In the genomic region with DNA sequence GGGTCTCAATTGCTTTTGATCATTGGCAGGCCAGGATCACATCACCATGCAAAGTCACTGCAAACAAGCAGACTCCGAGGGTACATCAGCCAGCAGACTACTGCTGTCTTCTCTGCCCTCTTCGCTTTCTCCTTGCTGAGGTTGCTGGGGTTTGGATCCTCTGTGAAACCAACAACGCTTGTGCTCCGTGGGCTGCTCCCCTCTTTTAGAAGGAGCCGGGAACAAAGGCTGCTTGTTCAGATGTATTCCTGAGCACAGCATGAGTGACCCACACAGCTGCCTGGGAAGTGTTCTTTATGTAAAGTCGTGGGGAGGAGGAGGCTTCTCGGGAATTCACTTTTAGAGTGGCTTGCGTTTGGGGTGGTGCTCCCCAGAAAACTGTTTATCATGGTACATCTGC, we compare ENCODE assay signal across 12 mouse cellular contexts.
DNase-seq lines count a peak whose midpoint lies in the region; ATAC-seq and TF ChIP-seq lines count a peak whose summit lies in the region.
"Had no signal": no experiment of that assay in that cellular context is flagged by ENCODE, and none has a peak within 500 bp of the region (broad histone marks: within the 10 kb centered on the region; RNA-seq: fewer than 3 reads in every experiment).

No protein-coding gene starts in this region.

- TF ChIP-seq EP300 in stomach, postnatal 0 days (optimal IDR thresholded peaks at IDR 0.05): no peak

- WGBS in embryonic facial prominence, embryonic 12.5 days: 26% methylated on average over 8 of the region's 8 CpGs
- 5% methylated on average over 8 of the region's 8 CpGs for WGBS in hindbrain, embryonic 13.5 days
- WGBS in midbrain, embryonic 13.5 days: 7% methylated on average over 8 of the region's 8 CpGs
- WGBS in stomach, postnatal 0 days: 52% methylated on average over 8 of the region's 8 CpGs

- no peak for TF ChIP-seq CTCF in stomach, postnatal 0 days (IDR thresholded peaks at IDR 0.05; ENCODE audit: low read depth)

- no peak for ATAC-seq in embryonic facial prominence, embryonic 12.5 days (ENCODE audit: insufficient number of reproducible peaks, insufficient read depth, low FRiP score, low TSS enrichment)
- ATAC-seq in hindbrain, embryonic 13.5 days (ENCODE audit: low FRiP score): no peak
- no peak for ATAC-seq in midbrain, embryonic 13.5 days
- ATAC-seq in stomach, postnatal 0 days (ENCODE audit: low FRiP score, low TSS enrichment): no peak

- H3K4me1 ChIP-seq in embryonic facial prominence, embryonic 12.5 days: no peaks in the 10 kb centered on the region
- H3K4me1 ChIP-seq in hindbrain, embryonic 13.5 days (replicated peaks): peaks cover 33% of the 10 kb centered on the region
- H3K4me1 ChIP-seq in midbrain, embryonic 13.5 days (replicated peaks): peaks cover 37% of the 10 kb centered on the region
- H3K4me1 ChIP-seq in stomach, postnatal 0 days (replicated peaks; ENCODE audit: control insufficient read depth, insufficient read depth): no peaks in the 10 kb centered on the region

- H3K9me3 ChIP-seq in embryonic facial prominence, embryonic 12.5 days: no peaks in the 10 kb centered on the region
- no peaks in the 10 kb centered on the region for H3K9me3 ChIP-seq in hindbrain, embryonic 13.5 days
- H3K9me3 ChIP-seq in midbrain, embryonic 13.5 days: no peaks in the 10 kb centered on the region
- no peaks in the 10 kb centered on the region for H3K9me3 ChIP-seq in stomach, postnatal 0 days (ENCODE audit: control insufficient read depth, low read length)

- no peak overlapping the region for H3K4me2 ChIP-seq in embryonic facial prominence, embryonic 12.5 days (replicated peaks)
- no peak overlapping the region for H3K4me2 ChIP-seq in hindbrain, embryonic 13.5 days
- H3K4me2 ChIP-seq in midbrain, embryonic 13.5 days (replicated peaks): no peak overlapping the region
- H3K4me2 ChIP-seq in stomach, postnatal 0 days (replicated peaks; ENCODE audit: low read depth): no peak overlapping the region
- H3K4me2 ChIP-seq: heart, embryonic 11.5 days had no signal

- H3K27me3 ChIP-seq in embryonic facial prominence, embryonic 12.5 days: no peaks in the 10 kb centered on the region
- H3K27me3 ChIP-seq in hindbrain, embryonic 13.5 days: no peaks in the 10 kb centered on the region
- no peaks in the 10 kb centered on the region for H3K27me3 ChIP-seq in midbrain, embryonic 13.5 days
- no peaks in the 10 kb centered on the region for H3K27me3 ChIP-seq in stomach, postnatal 0 days (ENCODE audit: control insufficient read depth, insufficient read depth, low read length)

- 0 out of 2 replicates have a peak overlapping the region, but pooled peaks have one; percentile 37 for H3K27ac ChIP-seq in embryonic facial prominence, embryonic 12.5 days
- peak overlapping the region; percentile 89 for H3K27ac ChIP-seq in hindbrain, embryonic 13.5 days
- H3K27ac ChIP-seq in midbrain, embryonic 13.5 days: peak overlapping the region; percentile 87
- no peak overlapping the region for H3K27ac ChIP-seq in stomach, postnatal 0 days (replicated peaks)
- H3K27ac ChIP-seq: layer of hippocampus, adult 2 months; macrophage had no signal

- no peaks in the 10 kb centered on the region for H3K36me3 ChIP-seq in embryonic facial prominence, embryonic 12.5 days
- H3K36me3 ChIP-seq in hindbrain, embryonic 13.5 days: no peaks in the 10 kb centered on the region
- no peaks in the 10 kb centered on the region for H3K36me3 ChIP-seq in midbrain, embryonic 13.5 days
- H3K36me3 ChIP-seq in stomach, postnatal 0 days (ENCODE audit: control insufficient read depth, insufficient read depth, low read length): no peaks in the 10 kb centered on the region

- no peak overlapping the region for H3K4me3 ChIP-seq in embryonic facial prominence, embryonic 12.5 days
- H3K4me3 ChIP-seq in hindbrain, embryonic 13.5 days: no peak overlapping the region
- H3K4me3 ChIP-seq in midbrain, embryonic 13.5 days (replicated peaks): no peak overlapping the region
- no peak overlapping the region for H3K4me3 ChIP-seq in stomach, postnatal 0 days (ENCODE audit: low read depth, low read length)
- H3K4me3 ChIP-seq: layer of hippocampus, adult 2 months had no signal

- H3K9ac ChIP-seq in embryonic facial prominence, embryonic 12.5 days: no peak overlapping the region
- H3K9ac ChIP-seq in hindbrain, embryonic 13.5 days: no peak overlapping the region; the same call in 1 of the 2 replicates
- no peak overlapping the region for H3K9ac ChIP-seq in midbrain, embryonic 13.5 days (replicated peaks)
- H3K9ac ChIP-seq in stomach, postnatal 0 days (ENCODE audit: low read length): no peak overlapping the region

- DNase-seq in embryo, embryonic 11 days: peak; percentile 70
- no peak for DNase-seq in thymus, postnatal 4 days
- no peak for DNase-seq in stomach, postnatal 0 days (ENCODE audit: low spot score)
- no peak for DNase-seq in adrenal gland, postnatal 10 days
- no peak for DNase-seq in kidney, adult 18-20 months
- DNase-seq: right cerebral cortex, postnatal 4 days had no signal
